Mouse (Mus musculus) cortical plate, adult 2 months (tissue): Measurements from ENCODE around the gene Smc6. TPM values are rescaled to one million over a fixed set of nuclear protein-coding genes. Genes with fewer than 3 reads are reported as not detected.

Experiments
- H3K27ac ChIP-seq: fragments of 200-500 bp; 2 replicates; pipeline ENCODE4 v1.5.1; 2012; ENCODE audit warnings: low read length, control low read depth, inconsistent platforms; ENCODE audit not compliant: insufficient read depth
- H3K4me1 ChIP-seq: fragments of 200-500 bp; 2 replicates; pipeline ENCODE4 v1.6.1; 2011; ENCODE audit warnings: low read length; ENCODE audit not compliant: control insufficient read depth, insufficient read depth
- H3K4me3 ChIP-seq: fragments of 200-500 bp; 2 replicates; pipeline ENCODE4 v1.5.1; 2011; ENCODE audit warnings: mild to moderate bottlenecking, low read length, control low read depth; ENCODE audit not compliant: insufficient read depth
- CTCF ChIP-seq: fragments of 200-500 bp; IDR thresholded peaks from 2 replicates; pipeline ENCODE4 v1.5.1; 2011; ENCODE audit warnings: mild to moderate bottlenecking, control low read depth, low read length; ENCODE audit not compliant: insufficient read depth; ENCODE audit errors: extremely low read depth
- POLR2A ChIP-seq: fragments of 200-500 bp; IDR thresholded peaks from 2 replicates; pipeline ENCODE4 v1.6.1; 2011; ENCODE audit warnings: mild to moderate bottlenecking, low read length, control low read depth; ENCODE audit not compliant: insufficient read depth; ENCODE audit errors: extremely low read depth
- polyA plus RNA-seq: library from polyadenylated mRNA; depleted of rRNA; stranded (reverse); fragments of >200 nt; gene quantifications from 2 replicates; pipeline ENCODE4 v1.2.3, GENCODE M21; 2012; rRNA removed

The Smc6 gene
- polyA plus RNA-seq, 1 experiment, result 40.6 TPM

GRCm38 (mm10) chr12:11336845-11337244 lies 71.2 kb downstream of the Smc6 start:
- H3K4me3 ChIP-seq, result no peak overlapping the region
- TF ChIP-seq CTCF, result peak; percentile 32; the same call in 1 of the 2 replicates
- no peak for TF ChIP-seq POLR2A
- H3K4me1 ChIP-seq, result peaks cover 2% of the 10 kb centered on the region
- no peak overlapping the region for H3K27ac ChIP-seq

DNA sequence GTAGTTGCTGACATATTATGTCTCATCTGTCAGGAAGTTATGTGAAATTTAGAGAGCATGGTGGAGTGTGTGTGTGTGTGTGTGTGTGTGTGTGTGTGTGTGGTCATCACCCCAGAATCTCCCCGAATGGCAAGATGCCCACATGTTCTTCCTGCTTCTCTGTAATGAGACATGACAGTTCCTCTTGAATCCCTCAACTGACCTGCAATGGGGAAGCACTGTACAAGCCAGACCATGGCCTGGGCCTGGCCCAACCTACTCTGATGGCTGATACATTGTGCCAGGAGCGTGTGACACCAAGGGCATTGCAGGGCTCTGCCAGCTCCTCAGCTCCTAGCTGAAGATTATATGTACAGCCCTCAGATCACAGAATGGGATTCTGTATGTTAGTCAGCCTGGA lies 72.6 kb downstream of the Smc6 start:
- TF ChIP-seq POLR2A, result no peak
- no peak overlapping the region for H3K27ac ChIP-seq

GRCm38 (mm10) chr12:11342020-11342600 lies 76.4 kb downstream of the Smc6 start:
- no peak for TF ChIP-seq CTCF
- TF ChIP-seq POLR2A, result no peak
- Histone ChIP-seq H3K27ac (no peak overlapping the region), H3K4me1 (no peaks in the 10 kb centered on the region; the same call in 1 of the 2 replicates), H3K4me3 (no peak overlapping the region)

More for the DNA sequence above, 72.6 kb downstream of the Smc6 start:
- H3K4me1 ChIP-seq, result no peaks in the 10 kb centered on the region
- H3K4me3 ChIP-seq, result no peak overlapping the region

GRCm38 (mm10) chr12:11345963-11346362 lies 80.3 kb downstream of the Smc6 start:
- H3K27ac ChIP-seq, result no peak overlapping the region
- no peak overlapping the region for H3K4me3 ChIP-seq
- H3K4me1 ChIP-seq, result peaks cover 10% of the 10 kb centered on the region
- no peak for TF ChIP-seq CTCF
- TF ChIP-seq POLR2A, result no peak

DNA sequence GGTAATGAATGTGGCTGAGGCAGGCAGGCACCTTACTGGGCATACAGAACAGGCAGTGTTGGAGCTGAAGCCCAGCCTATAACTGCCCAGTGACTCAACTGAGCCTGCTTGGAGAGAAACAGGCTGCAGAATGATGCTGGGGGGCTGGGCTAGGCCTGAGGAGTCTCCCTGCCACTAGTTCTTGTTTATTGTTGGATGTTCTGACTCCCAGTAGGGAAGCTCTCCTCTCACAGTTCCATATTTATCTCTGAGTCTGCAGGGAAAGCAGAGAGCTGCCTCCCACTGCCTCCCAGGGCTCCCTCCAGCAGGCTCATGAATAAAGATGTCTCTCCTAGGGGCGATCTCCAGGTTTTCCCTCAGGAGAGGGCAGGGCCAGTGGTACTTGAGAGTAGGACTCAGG lies 82.7 kb downstream of the Smc6 start:
- TF ChIP-seq CTCF, result no peak
- H3K4me3 ChIP-seq, result no peak overlapping the region

GRCm38 (mm10) chr12:11349870-11350269 lies 84.2 kb downstream of the Smc6 start:
- TF ChIP-seq CTCF (no peak), POLR2A (no peak)
- no peak overlapping the region for H3K4me3 ChIP-seq
- H3K27ac ChIP-seq, result peak overlapping the region; percentile 89
- peaks cover 10% of the 10 kb centered on the region for H3K4me1 ChIP-seq

More for the DNA sequence above, 82.7 kb downstream of the Smc6 start:
- Histone ChIP-seq H3K4me1 (peaks cover 10% of the 10 kb centered on the region), H3K27ac (peak overlapping the region; percentile 3; the same call in 1 of the 2 replicates)

GRCm38 (mm10) chr12:11350895-11351294 lies 85.2 kb downstream of the Smc6 start:
- TF ChIP-seq CTCF, result peak; percentile 73
- no peak for TF ChIP-seq POLR2A
- Histone ChIP-seq H3K4me3 (no peak overlapping the region), H3K27ac (peak overlapping the region; percentile 89; the same call in 1 of the 2 replicates), H3K4me1 (peaks cover 10% of the 10 kb centered on the region)

DNA sequence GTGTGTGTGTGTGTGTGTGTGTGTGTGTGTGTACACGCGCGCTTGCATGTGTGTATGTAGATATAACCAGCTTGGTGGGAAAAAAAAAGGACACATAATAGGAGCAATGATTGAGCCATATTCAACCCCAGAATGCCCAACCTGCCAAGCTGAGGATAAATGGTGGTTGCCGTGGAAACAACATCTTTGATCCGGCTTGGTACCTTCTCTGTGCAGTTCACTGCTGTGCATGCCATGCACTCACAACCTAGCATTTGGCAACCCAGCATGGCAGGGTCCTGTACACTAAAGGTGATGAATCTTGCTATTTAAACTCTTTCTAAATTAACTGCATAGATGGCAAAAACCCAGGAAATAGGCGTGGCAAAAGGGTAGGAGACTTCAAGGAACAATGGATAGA lies 96.7 kb downstream of the Smc6 start:
- TF ChIP-seq CTCF (no peak), POLR2A (no peak)
- Histone ChIP-seq H3K27ac (no peak overlapping the region), H3K4me1 (no peaks in the 10 kb centered on the region), H3K4me3 (no peak overlapping the region)

- H3K4me3 ChIP-seq, result no peak overlapping the region
- no peak for TF ChIP-seq POLR2A
- no peak for TF ChIP-seq CTCF
- H3K27ac ChIP-seq, result no peak overlapping the region
- H3K4me1 ChIP-seq, result no peaks in the 10 kb centered on the region
Measured at GRCm38 (mm10) chr12:11364870-11365269, 99.2 kb downstream of the Smc6 start.

- H3K27ac ChIP-seq, result no peak overlapping the region
- TF ChIP-seq CTCF, result no peak
- no peak for TF ChIP-seq POLR2A
- no peak overlapping the region for H3K4me3 ChIP-seq
- no peaks in the 10 kb centered on the region; the same call in 1 of the 2 replicates for H3K4me1 ChIP-seq
Measured at GRCm38 (mm10) chr12:11367099-11367765, 101.5 kb downstream of the Smc6 start.

Other genes with a start within 250 kb of the Smc6 start
- 8.5 and 9.0 TPM in 2 replicates for gene Kcns3, start 114.8 kb upstream of the Smc6 start, polyA plus RNA-seq
- gene Msgn1, start 56.9 kb upstream of the Smc6 start, polyA plus RNA-seq, result not detected in 2 replicates
- 0.40 and 0.70 TPM in 2 replicates for gene Gen1, start 85 bp upstream of the Smc6 start, polyA plus RNA-seq
- gene Vsnl1, start 170.7 kb downstream of the Smc6 start, polyA plus RNA-seq, result 586 and 603 TPM in 2 replicates
- gene Rad51ap2, start 190.2 kb downstream of the Smc6 start, polyA plus RNA-seq, result 1.2 TPM in 2 replicates